Mouse (Mus musculus): ENCODE measurements at regions not wholly inside any gene's neighbourhood (a gene's known extent, or its start where the extent isn't known, plus 50 kb on each side); places are given as distances from the start of the nearest gene placed in this dataset.
"Not testable (repeated sequence)": the region's sequence is repeated elsewhere in the genome, so short reads cannot be mapped to it uniquely, and the experiment has no call there.

DNA sequence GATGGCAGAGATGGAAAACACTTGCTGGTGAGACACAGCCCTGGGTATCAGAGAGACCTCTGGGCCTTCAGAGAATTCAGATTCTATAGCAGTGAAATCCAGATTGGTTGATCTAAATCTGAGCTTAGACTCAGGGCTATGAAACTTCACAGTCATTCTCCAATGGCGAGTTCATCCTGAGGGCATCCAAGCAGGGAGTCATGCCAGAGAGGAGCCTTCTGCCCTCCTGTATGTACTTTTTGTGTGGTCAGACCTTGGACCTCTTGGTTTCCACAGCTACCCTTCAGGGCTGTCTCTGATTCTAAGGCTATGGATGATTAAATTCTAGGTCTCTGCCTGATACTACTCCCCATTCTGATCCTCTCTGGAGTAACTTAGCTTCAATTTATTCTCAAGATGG lies 122.0 kb upstream of the Mettl15 start:
- Histone ChIP-seq H3K4me3 (ENCODE audit: low read length) (no peak overlapping the region), H3K27me3 (ENCODE audit: control insufficient read depth, insufficient read depth, low read length) (no peaks in the 10 kb centered on the region), H3K27ac (ENCODE audit: low read length) (no peak overlapping the region), H3K36me3 (ENCODE audit: control insufficient read depth, insufficient read depth) (no peaks in the 10 kb centered on the region), H3K4me2 (ENCODE audit: low read depth, low read length) (no peak overlapping the region), H3K9me3 (replicated peaks; ENCODE audit: control insufficient read depth, low read length) (no peaks in the 10 kb centered on the region), H3K4me1 (ENCODE audit: control insufficient read depth, insufficient read depth, low read length) (no peaks in the 10 kb centered on the region), H3K9ac (ENCODE audit: low read length) (no peak overlapping the region)
- WGBS, result 68% methylated on average over 1 of the region's 1 CpGs
- ATAC-seq (replicated peaks; ENCODE audit: extremely low read depth, insufficient read depth, low FRiP score), result no peak

DNA sequence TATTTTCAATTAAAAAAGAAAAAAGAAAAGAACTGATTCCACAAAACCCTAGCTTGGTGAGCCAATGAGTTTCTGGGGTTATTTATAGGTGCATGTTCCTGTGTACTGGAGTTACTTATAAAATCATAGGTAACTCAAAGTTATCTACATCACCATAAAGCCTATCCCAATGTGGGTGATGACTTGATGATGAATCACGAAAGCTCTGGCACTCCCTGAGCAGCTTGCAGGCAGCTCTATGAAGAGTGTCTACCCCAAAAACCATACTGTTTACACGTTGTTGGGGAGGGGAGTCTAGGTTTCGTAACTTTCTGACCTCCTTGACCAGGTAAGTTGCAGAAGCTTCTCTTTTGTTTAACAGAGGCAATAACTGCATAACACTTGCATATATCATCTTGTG lies 123.7 kb upstream of the Mettl15 start:
- WGBS, result 61% methylated on average over 3 of the region's 3 CpGs
- H3K36me3 ChIP-seq (ENCODE audit: control insufficient read depth, insufficient read depth), result no peaks in the 10 kb centered on the region

DNA sequence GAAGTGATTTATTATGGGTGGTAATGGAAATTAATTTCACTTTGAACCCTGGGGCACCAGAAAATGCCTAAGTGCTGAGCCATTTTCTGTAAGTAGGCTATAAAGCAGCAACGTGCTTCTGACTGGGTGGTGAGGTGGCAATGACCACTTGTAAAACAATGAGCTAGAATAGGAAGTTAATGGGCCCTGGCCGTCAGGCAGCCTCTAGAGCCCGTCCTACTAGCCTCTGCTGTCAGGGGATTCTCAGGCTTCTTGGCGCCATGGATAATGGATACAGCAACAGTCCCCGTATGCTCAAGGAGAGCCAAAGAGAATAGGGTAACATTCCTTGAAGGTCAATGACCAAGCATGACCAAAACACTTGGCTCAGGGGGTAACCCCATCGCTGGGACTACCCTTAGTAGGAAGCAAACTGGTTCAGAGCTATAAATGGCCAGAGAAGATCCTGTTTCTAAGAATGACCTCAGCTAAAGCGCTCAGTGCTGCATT lies 126.1 kb upstream of the Mettl15 start:
- Histone ChIP-seq H3K27ac (ENCODE audit: low read length) (no peak overlapping the region), H3K36me3 (ENCODE audit: control insufficient read depth, insufficient read depth) (no peaks in the 10 kb centered on the region), H3K4me3 (ENCODE audit: low read length) (no peak overlapping the region), H3K27me3 (ENCODE audit: control insufficient read depth, insufficient read depth, low read length) (no peaks in the 10 kb centered on the region), H3K4me2 (ENCODE audit: low read depth, low read length) (no peak overlapping the region), H3K4me1 (ENCODE audit: control insufficient read depth, insufficient read depth, low read length) (no peaks in the 10 kb centered on the region), H3K9ac (ENCODE audit: low read length) (no peak overlapping the region), H3K9me3 (replicated peaks; ENCODE audit: control insufficient read depth, low read length) (0 out of 2 replicates have a peak, but pooled peaks cover 3% of the 10 kb centered on the region)
- no peak for ATAC-seq (replicated peaks; ENCODE audit: extremely low read depth, insufficient read depth, low FRiP score)
- 62% methylated on average over 7 of the region's 7 CpGs for WGBS

More for the DNA sequence above, 123.7 kb upstream of the Mettl15 start:
- no peak overlapping the region for H3K9ac ChIP-seq (ENCODE audit: low read length)
- H3K4me2 ChIP-seq (ENCODE audit: low read depth, low read length), result no peak overlapping the region
- no peak for ATAC-seq (replicated peaks; ENCODE audit: extremely low read depth, insufficient read depth, low FRiP score)
- H3K4me1 ChIP-seq (ENCODE audit: control insufficient read depth, insufficient read depth, low read length), result no peaks in the 10 kb centered on the region
- H3K27ac ChIP-seq (ENCODE audit: low read length), result no peak overlapping the region
- no peak overlapping the region for H3K4me3 ChIP-seq (ENCODE audit: low read length)
- H3K9me3 ChIP-seq (replicated peaks; ENCODE audit: control insufficient read depth, low read length), result no peaks in the 10 kb centered on the region
- no peaks in the 10 kb centered on the region for H3K27me3 ChIP-seq (ENCODE audit: control insufficient read depth, insufficient read depth, low read length)

DNA sequence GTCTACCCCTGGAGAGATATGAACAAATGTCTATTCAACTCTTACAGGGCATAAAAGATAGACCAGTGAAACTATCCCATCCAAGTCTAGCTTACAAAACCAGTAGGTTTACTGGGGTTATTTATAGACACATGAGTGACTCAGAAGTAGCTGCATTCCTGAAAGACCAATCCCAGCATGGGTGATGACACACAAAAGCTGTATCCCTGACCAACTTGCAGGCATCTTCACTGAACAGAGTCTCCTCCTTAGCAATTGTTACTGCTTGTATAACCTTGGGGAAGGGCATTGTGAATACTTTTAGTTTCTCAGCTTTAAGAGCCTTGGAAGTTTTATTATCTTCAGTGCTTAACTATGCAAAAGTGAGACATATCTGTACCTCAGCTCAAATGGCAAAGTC lies 139.6 kb upstream of the Mettl15 start:
- no peak overlapping the region for H3K4me2 ChIP-seq (ENCODE audit: low read depth, low read length)
- no peaks in the 10 kb centered on the region for H3K36me3 ChIP-seq (ENCODE audit: control insufficient read depth, insufficient read depth)
- H3K27ac ChIP-seq (ENCODE audit: low read length), result no peak overlapping the region
- 0 out of 2 replicates have a peak, but pooled peaks cover 3% of the 10 kb centered on the region for H3K4me1 ChIP-seq (ENCODE audit: control insufficient read depth, insufficient read depth, low read length)
- no peak overlapping the region for H3K9ac ChIP-seq (ENCODE audit: low read length)
- no peak for ATAC-seq (replicated peaks; ENCODE audit: extremely low read depth, insufficient read depth, low FRiP score)
- H3K9me3 ChIP-seq (replicated peaks; ENCODE audit: control insufficient read depth, low read length), result no peaks in the 10 kb centered on the region
- no peaks in the 10 kb centered on the region for H3K27me3 ChIP-seq (ENCODE audit: control insufficient read depth, insufficient read depth, low read length)
- no peak overlapping the region for H3K4me3 ChIP-seq (ENCODE audit: low read length)

DNA sequence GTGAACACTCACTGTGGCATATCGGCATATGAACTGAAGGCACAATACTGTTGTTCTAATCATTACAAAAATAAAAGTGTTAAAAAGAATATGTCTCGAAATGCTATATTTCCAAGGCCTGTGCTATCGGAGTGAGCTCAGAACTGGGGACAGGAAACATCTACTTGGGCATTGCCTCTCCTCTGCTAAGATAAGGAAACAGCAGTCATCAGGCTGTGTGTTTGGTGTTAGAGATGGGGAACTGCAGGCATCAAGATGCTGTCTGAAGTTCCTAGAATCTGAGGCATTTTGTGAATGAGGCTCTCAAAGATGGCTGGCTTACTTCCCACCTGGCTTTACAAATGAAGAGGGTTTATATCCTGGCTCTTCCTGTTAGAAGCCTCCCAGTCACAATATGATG lies 150.6 kb upstream of the Mettl15 start:
- no peak overlapping the region for H3K4me2 ChIP-seq (ENCODE audit: low read depth, low read length)
- no peak overlapping the region for H3K27ac ChIP-seq (ENCODE audit: low read length)
- no peak overlapping the region for H3K4me3 ChIP-seq (ENCODE audit: low read length)
- H3K9ac ChIP-seq (ENCODE audit: low read length), result no peak overlapping the region
- H3K36me3 ChIP-seq (ENCODE audit: control insufficient read depth, insufficient read depth), result no peaks in the 10 kb centered on the region
- ATAC-seq (replicated peaks; ENCODE audit: extremely low read depth, insufficient read depth, low FRiP score), result no peak
- H3K4me1 ChIP-seq (ENCODE audit: control insufficient read depth, insufficient read depth, low read length), result no peaks in the 10 kb centered on the region
- no peaks in the 10 kb centered on the region for H3K9me3 ChIP-seq (replicated peaks; ENCODE audit: control insufficient read depth, low read length)
- 78% methylated on average over 3 of the region's 3 CpGs for WGBS
- no peaks in the 10 kb centered on the region for H3K27me3 ChIP-seq (ENCODE audit: control insufficient read depth, insufficient read depth, low read length)

DNA sequence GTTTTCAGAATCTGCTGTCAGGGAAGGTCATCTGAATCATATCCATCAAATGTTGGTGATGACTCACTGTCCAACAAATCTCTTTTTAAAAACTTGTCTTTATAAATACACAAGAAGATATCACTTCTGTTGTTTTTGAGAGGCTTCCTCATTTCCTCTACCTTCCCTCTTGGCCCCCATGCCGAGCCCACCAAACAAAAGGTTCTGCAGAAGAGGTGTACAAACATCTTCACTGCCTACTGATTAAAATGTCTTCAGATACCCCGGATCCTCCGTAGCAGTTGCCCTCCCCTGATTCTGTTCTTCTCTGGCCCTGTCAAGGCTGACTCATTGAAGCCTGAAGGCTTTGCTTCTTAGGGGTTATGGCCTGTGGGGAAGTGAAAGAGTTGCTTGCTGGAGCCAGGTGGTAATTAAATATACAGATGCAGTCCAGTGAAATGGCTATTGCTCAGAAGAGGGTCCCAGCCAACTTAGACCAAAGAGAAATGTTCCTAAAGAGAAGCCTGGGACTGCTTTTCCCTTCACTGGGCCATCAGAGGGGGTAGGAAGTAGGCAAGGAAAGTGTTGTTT lies 162.1 kb upstream of the Mettl15 start:
- WGBS, result 73% methylated on average over 3 of the region's 3 CpGs
- no peak for ATAC-seq (replicated peaks; ENCODE audit: extremely low read depth, insufficient read depth, low FRiP score)
- no peak overlapping the region for H3K9ac ChIP-seq (ENCODE audit: low read length)
- H3K4me3 ChIP-seq (ENCODE audit: low read length), result no peak overlapping the region
- H3K4me2 ChIP-seq (ENCODE audit: low read depth, low read length), result no peak overlapping the region
- no peaks in the 10 kb centered on the region for H3K4me1 ChIP-seq (ENCODE audit: control insufficient read depth, insufficient read depth, low read length)
- H3K27ac ChIP-seq (ENCODE audit: low read length), result no peak overlapping the region
- H3K9me3 ChIP-seq (replicated peaks; ENCODE audit: control insufficient read depth, low read length), result no peaks in the 10 kb centered on the region
- no peaks in the 10 kb centered on the region for H3K36me3 ChIP-seq (ENCODE audit: control insufficient read depth, insufficient read depth)
- H3K27me3 ChIP-seq (ENCODE audit: control insufficient read depth, insufficient read depth, low read length), result no peaks in the 10 kb centered on the region

DNA sequence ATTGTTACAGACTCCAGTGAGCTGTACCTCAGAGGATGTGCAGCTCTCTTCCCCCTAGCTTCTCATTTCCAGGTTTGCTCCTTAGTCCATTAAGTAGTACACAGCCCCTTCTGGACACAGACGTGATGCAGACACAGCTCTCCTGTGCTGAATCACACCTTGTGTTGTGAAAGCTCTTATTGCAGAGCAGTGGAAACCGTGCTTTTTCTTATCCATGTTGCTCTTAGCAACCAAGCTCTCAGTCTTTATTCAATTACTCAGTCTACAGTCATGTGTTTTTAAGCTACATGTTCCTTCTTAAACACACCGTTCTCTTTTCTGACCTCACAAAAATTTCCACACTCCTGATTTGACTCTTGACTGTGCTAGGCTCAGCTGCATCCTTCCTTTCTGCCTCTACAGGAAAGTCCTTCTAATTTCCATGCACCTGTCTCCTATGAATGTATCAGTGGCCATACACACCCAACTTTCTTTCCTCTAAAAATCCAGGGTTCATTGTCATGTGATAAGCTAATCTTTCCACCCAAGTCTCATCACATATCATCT lies 163.0 kb upstream of the Mettl15 start:
- Histone ChIP-seq H3K9me3 (replicated peaks; ENCODE audit: control insufficient read depth, low read length) (no peaks in the 10 kb centered on the region), H3K9ac (ENCODE audit: low read length) (no peak overlapping the region), H3K27me3 (ENCODE audit: control insufficient read depth, insufficient read depth, low read length) (no peaks in the 10 kb centered on the region), H3K27ac (ENCODE audit: low read length) (no peak overlapping the region), H3K36me3 (ENCODE audit: control insufficient read depth, insufficient read depth) (no peaks in the 10 kb centered on the region), H3K4me3 (ENCODE audit: low read length) (no peak overlapping the region), H3K4me1 (ENCODE audit: control insufficient read depth, insufficient read depth, low read length) (no peaks in the 10 kb centered on the region), H3K4me2 (ENCODE audit: low read depth, low read length) (no peak overlapping the region)
- 62% methylated on average over 3 of the region's 3 CpGs for WGBS
- ATAC-seq (replicated peaks; ENCODE audit: extremely low read depth, insufficient read depth, low FRiP score), result no peak

DNA sequence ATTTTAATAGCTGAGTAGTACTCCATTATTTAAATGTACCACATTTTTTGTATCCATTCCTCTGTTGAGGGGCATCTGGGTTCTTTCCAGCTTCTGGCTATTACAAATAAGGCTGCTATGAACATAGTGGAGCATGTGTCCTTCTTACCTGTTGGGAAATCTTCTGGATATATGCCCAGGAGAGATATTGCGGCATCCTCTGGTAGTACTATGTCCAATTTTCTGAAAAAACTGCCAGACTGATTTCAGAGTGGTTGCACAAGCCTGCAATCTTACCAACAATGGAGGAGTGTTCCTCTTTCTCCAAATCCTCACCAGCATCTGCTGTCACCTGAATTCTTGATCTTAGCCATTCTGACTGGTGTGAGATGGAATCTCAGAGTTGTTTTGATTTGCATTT lies 181.7 kb upstream of the Mettl15 start:
- H3K9me3 ChIP-seq (replicated peaks; ENCODE audit: control insufficient read depth, low read length); H3K4me3 ChIP-seq (ENCODE audit: low read length); H3K4me1 ChIP-seq (ENCODE audit: control insufficient read depth, insufficient read depth, low read length); H3K27me3 ChIP-seq (ENCODE audit: control insufficient read depth, insufficient read depth, low read length); ATAC-seq (replicated peaks; ENCODE audit: extremely low read depth, insufficient read depth, low FRiP score); H3K36me3 ChIP-seq (ENCODE audit: control insufficient read depth, insufficient read depth); H3K27ac ChIP-seq (ENCODE audit: low read length); H3K9ac ChIP-seq (ENCODE audit: low read length); H3K4me2 ChIP-seq (ENCODE audit: low read depth, low read length): not testable (repeated sequence)
- 71% methylated on average over 1 of the region's 1 CpGs for WGBS

DNA sequence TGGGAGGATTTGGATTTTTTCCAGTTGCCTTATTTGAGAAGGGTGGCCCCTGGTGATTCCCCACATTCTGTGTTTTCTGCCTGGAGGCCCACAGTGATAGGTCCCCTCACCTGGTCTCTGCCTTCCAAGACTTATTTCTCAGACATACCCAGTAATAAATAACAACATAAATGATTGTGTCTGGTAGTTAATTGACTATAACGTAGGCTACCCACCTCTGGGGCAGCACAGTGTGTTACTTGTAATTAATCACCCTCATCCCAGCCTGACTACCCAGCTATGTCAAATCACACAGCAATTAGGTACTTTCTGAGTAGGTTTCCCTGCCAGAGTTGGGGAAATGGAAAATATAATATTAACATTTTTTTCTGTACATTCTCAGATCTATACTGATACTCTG lies 190.2 kb upstream of the Bdnf start:
- Histone ChIP-seq H3K27ac (ENCODE audit: low read length) (no peak overlapping the region), H3K9me3 (replicated peaks; ENCODE audit: control insufficient read depth, low read length) (no peaks in the 10 kb centered on the region; the same call in 1 of the 2 replicates), H3K4me3 (ENCODE audit: low read length) (no peak overlapping the region), H3K9ac (ENCODE audit: low read length) (no peak overlapping the region), H3K27me3 (ENCODE audit: control insufficient read depth, insufficient read depth, low read length) (no peaks in the 10 kb centered on the region), H3K4me2 (ENCODE audit: low read depth, low read length) (no peak overlapping the region), H3K36me3 (ENCODE audit: control insufficient read depth, insufficient read depth) (no peaks in the 10 kb centered on the region), H3K4me1 (ENCODE audit: control insufficient read depth, insufficient read depth, low read length) (no peaks in the 10 kb centered on the region)
- 66% methylated on average over 1 of the region's 1 CpGs for WGBS
- no peak for ATAC-seq (replicated peaks; ENCODE audit: extremely low read depth, insufficient read depth, low FRiP score)

All from heart, embryonic 16.5 days (tissue).